Mouse (Mus musculus) forebrain, embryonic 10.5 days (tissue): ENCODE results near the gene Nrxn1. TPM values are rescaled to one million over a fixed set of nuclear protein-coding genes. Genes with fewer than 3 reads are reported as not detected.

Source experiments
- DNase-seq: peaks from one replicate; pipeline ENCODE4 v3.0.0-alpha.2; 2017; ENCODE audit warnings: low spot score; ENCODE audit errors: extremely low spot score
- H3K27ac ChIP-seq: fragments of 300-500 bp; sonication (generic); 2 replicates; pipeline ENCODE4 v1.5.1; 2016; ENCODE audit warnings: mild to moderate bottlenecking
- H3K27me3 ChIP-seq: fragments of 300-500 bp; sonication (generic); 2 replicates; pipeline ENCODE4 v1.6.1; 2016; ENCODE audit warnings: mild to moderate bottlenecking; ENCODE audit not compliant: poor library complexity, severe bottlenecking
- H3K36me3 ChIP-seq: fragments of 300-500 bp; sonication (generic); replicated peaks from 2 replicates; pipeline ENCODE4 v1.6.1; 2016; ENCODE audit warnings: mild to moderate bottlenecking, moderate library complexity
- H3K4me1 ChIP-seq: fragments of 300-500 bp; sonication (generic); 2 replicates; pipeline ENCODE4 v1.6.1; 2016
- H3K4me3 ChIP-seq: fragments of 300-500 bp; sonication (generic); 2 replicates; pipeline ENCODE4 v1.5.1; 2016; ENCODE audit warnings: mild to moderate bottlenecking, moderate library complexity
- H3K9me3 ChIP-seq: fragments of 300-500 bp; sonication (generic); 2 replicates; pipeline ENCODE4 v1.6.1; 2016; ENCODE audit warnings: mild to moderate bottlenecking, moderate library complexity
- WGBS: fragments of 180-500 bp; shearing (Covaris S2); methylation state at CpG from one replicate; pipeline ENCODE4 v1.1.7; 2016; 5-methylcytosine and 5-hydroxymethylcytosine counted together
- polyA plus RNA-seq: library from polyadenylated mRNA; unstranded; fragments of >200 nt; fragmentation: Nextera tagmentation; extraction: Ambion mirVana; gene quantifications from 2 replicates; pipeline ENCODE4 v1.2.1, GENCODE M21; 2016

Gene Nrxn1
- polyA plus RNA-seq, result 4.2 and 4.3 TPM in 2 replicates

DNA sequence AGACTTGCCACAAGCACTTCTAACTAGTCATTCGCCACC is at the start of gene Nrxn1:
TSS of gene Nrxn1 (minus strand) at position 30 of the 39 bp plus-strand sequence.
- peak within 1 kb of the TSS; percentile 52 for H3K4me3 ChIP-seq
- peaks cover 14% of the 10 kb centered on the region for H3K4me1 ChIP-seq
- H3K27ac ChIP-seq, result 0 out of 2 replicates have a peak within 1 kb of the TSS, but pooled peaks have one; percentile 20
- peaks cover 3% of the 10 kb centered on the region; the same call in 1 of the 2 replicates for H3K36me3 ChIP-seq
- H3K9me3 ChIP-seq, result peaks cover 10% of the 10 kb centered on the region
- H3K27me3 ChIP-seq, result peaks cover 13% of the 10 kb centered on the region
- no CpG with 5 or more reads among the region's 1 CpGs for WGBS
- DNase-seq, result no peak

DNA sequence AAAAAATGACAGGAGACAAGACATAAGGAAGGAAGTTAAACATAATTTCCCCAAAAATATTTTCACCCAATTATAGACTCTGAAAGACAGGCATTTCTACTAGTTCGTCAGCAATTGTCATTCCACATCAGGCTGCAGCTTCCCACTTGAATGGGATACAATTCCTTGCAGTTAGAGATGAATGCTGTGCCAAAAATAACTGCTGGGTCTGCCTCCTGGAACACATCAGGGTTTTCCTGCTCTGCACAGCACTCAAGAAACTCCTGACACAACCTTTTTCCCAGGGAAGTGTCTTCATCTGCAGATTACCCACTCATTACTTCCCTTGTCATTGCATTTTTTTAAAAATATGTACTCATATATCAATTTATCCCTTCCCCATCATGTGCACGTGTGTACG is 44.0 kb upstream of the Nrxn1 start:
- no peaks in the 10 kb centered on the region for H3K27me3 ChIP-seq
- WGBS, result 84% methylated on average over 3 of the region's 3 CpGs
- no peak for DNase-seq

DNA sequence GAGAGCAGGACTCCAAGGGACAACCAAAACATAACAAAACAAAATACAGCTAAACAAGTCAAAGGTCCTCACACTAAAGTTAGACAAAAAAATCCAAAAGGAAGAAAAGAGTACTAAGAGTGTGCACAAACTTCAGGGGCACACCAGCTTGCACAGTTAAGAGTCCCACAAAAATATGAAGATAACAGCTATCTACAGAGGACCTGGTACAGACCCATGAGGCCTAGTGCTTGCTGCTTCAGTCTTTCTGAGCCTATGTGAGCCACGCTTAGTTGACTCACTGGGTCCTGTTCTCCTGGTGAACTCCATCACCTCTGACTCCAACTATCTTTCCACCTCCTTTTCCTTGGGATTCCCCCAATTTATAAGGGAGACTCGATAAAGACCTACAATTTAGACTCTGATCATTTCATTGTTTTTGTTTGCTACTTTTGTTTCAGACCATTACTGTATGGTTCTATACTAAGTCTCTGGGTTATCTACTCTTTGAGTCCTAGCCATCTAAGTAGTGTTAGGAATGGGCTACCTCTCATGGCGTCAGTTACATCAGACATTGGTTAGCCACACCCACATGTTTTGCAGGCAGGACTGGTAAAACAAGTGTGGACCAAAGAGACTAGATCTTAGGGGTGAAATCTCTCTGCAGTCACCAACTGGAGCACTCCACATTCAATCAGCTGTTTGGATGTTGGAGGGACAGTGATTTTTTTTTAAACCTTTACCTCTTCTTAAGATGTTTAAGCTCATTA is 20.2 kb upstream of the Nrxn1 start:
- no peaks in the 10 kb centered on the region for H3K36me3 ChIP-seq
- no peak for DNase-seq
- no peak overlapping the region for H3K27ac ChIP-seq
- H3K4me3 ChIP-seq, result no peak overlapping the region
- no peaks in the 10 kb centered on the region for H3K9me3 ChIP-seq
- H3K4me1 ChIP-seq, result no peaks in the 10 kb centered on the region
- no peaks in the 10 kb centered on the region for H3K27me3 ChIP-seq
- WGBS, result 87% methylated on average over 3 of the region's 3 CpGs

More for the DNA sequence above, 44.0 kb upstream of the Nrxn1 start:
- Histone ChIP-seq H3K27ac (no peak overlapping the region), H3K36me3 (no peaks in the 10 kb centered on the region), H3K9me3 (no peaks in the 10 kb centered on the region), H3K4me1 (no peaks in the 10 kb centered on the region), H3K4me3 (no peak overlapping the region)

DNA sequence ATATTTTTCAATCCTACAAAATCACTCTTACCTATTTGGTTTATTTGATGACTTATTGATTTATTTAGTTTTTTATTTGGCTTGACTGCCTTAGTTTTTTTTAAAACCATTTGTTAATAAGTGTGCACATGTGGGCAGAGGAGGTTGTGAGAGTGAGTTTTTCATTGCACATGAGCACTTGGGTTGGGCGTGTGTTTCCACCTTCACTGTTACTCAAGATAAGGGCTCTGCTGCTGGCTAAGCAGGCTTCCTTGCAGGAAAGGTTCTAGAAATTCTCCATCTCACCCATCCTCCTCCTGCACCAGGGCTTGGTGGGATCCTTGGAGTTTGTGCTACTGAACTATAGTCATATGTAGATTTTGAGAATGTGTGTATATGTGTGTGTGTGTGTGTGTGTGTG is 19.2 kb upstream of the Nrxn1 start:
- no peaks in the 10 kb centered on the region for H3K36me3 ChIP-seq
- no peak overlapping the region for H3K4me3 ChIP-seq
- WGBS, result 97% methylated on average over 1 of the region's 1 CpGs

DNA sequence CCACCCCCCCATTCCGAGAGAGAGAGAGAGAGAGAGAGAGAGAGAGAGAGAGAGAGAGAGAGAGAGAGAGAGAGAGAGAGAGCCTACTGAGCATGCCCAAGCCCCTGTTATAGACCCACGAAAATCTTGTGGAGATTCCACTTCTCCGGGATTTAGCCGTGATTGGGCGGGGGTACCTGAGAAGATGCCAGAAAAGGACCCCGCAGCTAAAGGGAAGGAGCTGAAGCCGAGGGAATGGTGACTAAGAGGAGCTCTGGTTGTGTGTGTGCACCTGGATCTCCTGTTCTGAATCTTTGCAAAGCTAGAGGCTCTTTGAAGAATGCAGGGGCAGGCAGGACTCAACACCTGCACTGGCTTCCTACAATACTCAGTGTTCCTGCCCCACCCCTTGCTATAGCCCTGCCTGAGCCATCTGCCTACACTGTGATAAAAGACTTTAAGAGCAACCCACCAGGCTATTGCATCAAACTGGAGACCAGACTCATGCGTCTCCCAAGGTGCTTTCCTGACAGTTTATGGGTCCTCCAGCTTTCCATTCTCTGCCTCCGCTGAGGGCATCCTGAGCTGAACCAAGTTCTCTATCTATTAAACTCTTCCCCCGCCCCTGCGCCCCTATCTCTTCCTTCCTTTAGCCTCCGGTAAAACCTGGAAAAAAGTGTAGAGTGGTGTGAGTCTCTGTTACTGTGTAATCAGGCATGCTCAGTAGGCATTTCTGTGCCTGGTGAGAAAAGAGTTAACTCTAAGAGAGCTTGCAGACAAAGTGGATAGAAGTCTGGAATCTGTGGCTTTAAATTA is 407 bp upstream of the Nrxn1 start:
- H3K4me1 ChIP-seq, result peaks cover 14% of the 10 kb centered on the region
- H3K36me3 ChIP-seq, result peaks cover 1% of the 10 kb centered on the region; the same call in 1 of the 2 replicates
- DNase-seq, result no peak
- H3K27me3 ChIP-seq, result peaks cover 9% of the 10 kb centered on the region
- H3K4me3 ChIP-seq, result peak overlapping the region; percentile 52
- 0 out of 2 replicates have a peak overlapping the region, but pooled peaks have one; percentile 20 for H3K27ac ChIP-seq
- 35% methylated on average over 11 of the region's 12 CpGs for WGBS
- peaks cover 6% of the 10 kb centered on the region for H3K9me3 ChIP-seq

More for the DNA sequence above, 19.2 kb upstream of the Nrxn1 start:
- H3K4me1 ChIP-seq, result no peaks in the 10 kb centered on the region
- H3K27ac ChIP-seq, result no peak overlapping the region
- no peak for DNase-seq
- H3K27me3 ChIP-seq, result no peaks in the 10 kb centered on the region
- H3K9me3 ChIP-seq, result no peaks in the 10 kb centered on the region

DNA sequence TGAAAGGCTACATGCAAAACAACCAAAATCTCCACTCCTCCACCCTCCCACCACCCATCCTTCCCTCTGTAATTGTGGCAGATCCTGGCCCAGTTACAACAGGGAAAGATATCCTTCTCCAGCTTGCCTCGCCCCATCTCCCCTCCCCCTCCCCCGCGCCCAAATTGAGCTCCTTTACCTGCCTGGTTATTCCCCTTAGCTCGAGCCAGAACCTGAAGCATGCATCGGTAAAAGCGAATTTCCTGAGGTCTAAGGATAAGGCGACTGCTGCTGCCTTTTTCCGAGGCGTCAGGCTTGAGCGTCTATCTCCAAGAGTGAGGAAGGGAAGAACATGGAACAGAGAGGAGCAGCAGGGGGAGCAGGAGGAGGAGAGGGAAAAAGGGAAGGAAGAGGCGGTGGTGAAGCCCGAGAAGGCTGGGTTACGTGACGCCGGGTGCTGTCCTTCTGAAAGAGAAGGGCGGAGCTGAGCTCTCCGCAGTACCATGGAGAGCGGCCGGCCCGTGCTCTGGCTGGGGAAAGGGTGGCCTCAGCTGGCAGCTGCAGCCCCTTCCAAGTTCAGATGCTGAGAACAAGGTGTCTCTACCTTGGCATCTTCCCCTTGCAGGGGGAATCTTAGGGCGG is 340 bp downstream of the Nrxn1 start:
- 0 out of 2 replicates have a peak overlapping the region, but pooled peaks have one; percentile 20 for H3K27ac ChIP-seq
- 2% methylated on average over 21 of the region's 21 CpGs for WGBS
- H3K4me3 ChIP-seq, result peak overlapping the region; percentile 52
- H3K4me1 ChIP-seq, result peaks cover 14% of the 10 kb centered on the region
- H3K36me3 ChIP-seq, result peaks cover 6% of the 10 kb centered on the region; the same call in 1 of the 2 replicates
- peaks cover 17% of the 10 kb centered on the region for H3K27me3 ChIP-seq
- H3K9me3 ChIP-seq, result peaks cover 13% of the 10 kb centered on the region
- DNase-seq, result peak; percentile 70

DNA sequence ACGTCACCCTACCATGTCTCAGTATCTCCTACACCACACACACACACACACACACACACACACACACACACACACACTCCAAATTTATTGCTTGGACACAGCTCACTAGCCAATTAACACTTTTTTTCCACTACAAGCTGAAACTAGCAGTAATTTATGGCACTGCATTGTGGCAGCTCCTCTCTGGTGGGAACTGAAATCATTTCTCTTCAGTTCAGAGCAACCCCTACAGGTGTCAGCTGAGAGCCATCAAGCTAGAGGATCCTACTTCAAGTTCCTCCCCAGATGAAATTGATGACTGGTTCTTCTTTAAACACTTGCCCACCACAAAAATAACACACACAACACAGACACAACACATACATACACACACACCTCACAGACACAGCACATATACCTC is 2.2 kb downstream of the Nrxn1 start:
- H3K9me3 ChIP-seq, result peaks cover 14% of the 10 kb centered on the region
- H3K4me3 ChIP-seq, result no peak overlapping the region
- DNase-seq, result no peak
- H3K27me3 ChIP-seq, result peaks cover 17% of the 10 kb centered on the region
- H3K36me3 ChIP-seq, result peaks cover 7% of the 10 kb centered on the region; the same call in 1 of the 2 replicates
- peaks cover 14% of the 10 kb centered on the region for H3K4me1 ChIP-seq
- H3K27ac ChIP-seq, result no peak overlapping the region
- WGBS, result 86% methylated on average over 1 of the region's 1 CpGs

DNA sequence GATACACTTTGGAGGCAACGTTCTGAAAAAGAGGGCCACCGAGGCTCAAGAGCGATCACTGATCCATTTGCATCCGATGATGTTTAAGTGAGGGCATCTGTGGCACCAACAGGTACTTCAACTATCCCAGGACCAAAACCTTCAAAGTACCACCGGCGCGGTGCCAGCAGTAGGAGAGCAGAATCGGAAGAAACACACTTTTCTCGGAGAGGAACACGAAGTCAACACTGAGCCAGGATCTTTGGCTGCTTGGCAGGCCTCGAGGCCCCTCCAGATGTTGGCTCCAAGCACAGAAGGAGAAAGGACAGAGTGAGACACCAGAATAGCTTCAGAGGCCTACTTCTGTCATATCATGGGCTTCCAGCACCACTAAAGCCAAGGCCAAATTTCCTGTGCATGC is 3.9 kb downstream of the Nrxn1 start:
- Histone ChIP-seq H3K4me1 (peaks cover 14% of the 10 kb centered on the region), H3K36me3 (peaks cover 7% of the 10 kb centered on the region; the same call in 1 of the 2 replicates), H3K27me3 (peaks cover 17% of the 10 kb centered on the region), H3K27ac (no peak overlapping the region), H3K9me3 (peaks cover 14% of the 10 kb centered on the region), H3K4me3 (no peak overlapping the region)
- 86% methylated on average over 11 of the region's 11 CpGs for WGBS
- DNase-seq, result no peak

DNA sequence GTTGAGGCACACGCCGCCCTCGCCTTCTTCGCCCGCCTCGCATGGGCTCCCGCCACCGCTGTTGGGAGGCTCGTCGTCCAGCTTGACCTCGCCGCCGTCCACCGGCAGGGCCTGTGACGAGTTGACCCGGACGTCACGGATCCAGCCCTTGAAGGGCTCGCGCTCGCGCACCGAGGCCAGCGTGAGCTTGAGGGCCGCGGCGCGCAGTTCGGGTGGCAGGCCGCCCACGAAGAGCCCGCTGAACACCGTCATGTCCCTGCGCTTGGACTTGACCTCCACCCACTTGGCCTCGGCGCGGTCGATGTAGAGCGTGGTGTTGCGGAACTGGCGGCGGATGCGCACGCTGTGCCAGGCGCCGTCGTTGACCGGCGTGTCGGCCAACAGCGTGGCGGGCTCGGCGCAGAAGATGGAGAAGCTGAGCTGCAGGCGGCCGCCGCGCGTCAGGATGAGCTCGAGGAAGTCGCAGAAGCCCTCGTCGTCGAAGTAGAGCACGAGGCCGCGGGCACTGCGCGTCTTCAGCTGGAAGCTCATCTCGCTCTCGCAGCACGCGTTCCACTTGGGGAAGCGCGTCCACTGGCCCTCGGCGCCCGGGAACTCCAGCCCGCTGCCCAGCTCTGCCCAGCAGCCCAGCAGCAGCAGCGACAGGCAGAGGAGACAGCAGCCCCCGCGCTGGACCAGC is 4.7 kb downstream of the Nrxn1 start:
- 76% methylated on average over 82 of the region's 82 CpGs for WGBS
- Histone ChIP-seq H3K27ac (no peak overlapping the region), H3K9me3 (peaks cover 14% of the 10 kb centered on the region), H3K36me3 (peaks cover 7% of the 10 kb centered on the region; the same call in 1 of the 2 replicates), H3K4me1 (peaks cover 11% of the 10 kb centered on the region), H3K4me3 (no peak overlapping the region), H3K27me3 (peaks cover 12% of the 10 kb centered on the region)
- DNase-seq, result no peak

DNA sequence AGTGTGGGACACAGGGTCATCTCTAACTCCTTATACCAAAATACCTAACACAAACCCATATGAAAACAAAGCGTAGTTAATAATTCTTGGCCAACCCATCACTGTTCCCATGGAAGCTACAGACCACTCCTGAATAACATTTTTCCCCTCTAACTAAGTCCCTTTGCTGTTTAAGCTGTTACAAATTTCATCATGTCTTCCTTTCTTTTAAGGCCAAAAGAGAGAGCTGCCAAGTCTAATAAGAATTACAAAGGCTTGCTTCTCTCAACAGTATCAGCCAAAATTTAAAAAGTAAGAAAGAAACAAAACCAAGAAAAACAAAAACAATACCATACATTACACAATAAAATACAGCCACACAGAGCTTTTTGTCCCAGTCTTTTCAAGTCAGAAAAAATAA is 6.5 kb downstream of the Nrxn1 start:
- Histone ChIP-seq H3K9me3 (peaks cover 14% of the 10 kb centered on the region), H3K27me3 (peaks cover 11% of the 10 kb centered on the region), H3K36me3 (peaks cover 7% of the 10 kb centered on the region; the same call in 1 of the 2 replicates), H3K4me1 (no peaks in the 10 kb centered on the region), H3K4me3 (no peak overlapping the region), H3K27ac (no peak overlapping the region)
- 97% methylated on average over 1 of the region's 1 CpGs for WGBS
- DNase-seq, result no peak

DNA sequence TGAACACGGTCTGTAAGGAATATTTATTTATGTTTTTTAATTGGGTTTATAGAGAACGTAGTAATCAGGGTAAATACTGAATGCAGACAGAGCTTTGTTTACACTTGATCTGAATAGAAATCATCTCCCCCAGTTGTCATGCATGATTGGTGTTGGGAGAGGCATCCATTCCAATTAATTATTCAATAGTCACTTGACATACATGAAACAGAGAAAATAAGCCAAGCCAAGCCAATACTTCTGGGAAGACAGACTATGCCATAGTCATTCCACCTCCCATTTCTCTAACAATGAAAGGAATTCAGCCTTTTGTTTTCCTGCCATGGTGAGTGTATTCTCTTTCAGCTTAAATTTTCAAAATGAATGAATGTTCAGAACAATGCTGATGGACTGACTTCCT is 7.5 kb downstream of the Nrxn1 start:
- Histone ChIP-seq H3K27ac (no peak overlapping the region), H3K27me3 (peaks cover 11% of the 10 kb centered on the region), H3K4me3 (no peak overlapping the region), H3K4me1 (no peaks in the 10 kb centered on the region), H3K36me3 (peaks cover 7% of the 10 kb centered on the region; the same call in 1 of the 2 replicates), H3K9me3 (peaks cover 14% of the 10 kb centered on the region)
- 86% methylated on average over 2 of the region's 2 CpGs for WGBS
- no peak for DNase-seq

DNA sequence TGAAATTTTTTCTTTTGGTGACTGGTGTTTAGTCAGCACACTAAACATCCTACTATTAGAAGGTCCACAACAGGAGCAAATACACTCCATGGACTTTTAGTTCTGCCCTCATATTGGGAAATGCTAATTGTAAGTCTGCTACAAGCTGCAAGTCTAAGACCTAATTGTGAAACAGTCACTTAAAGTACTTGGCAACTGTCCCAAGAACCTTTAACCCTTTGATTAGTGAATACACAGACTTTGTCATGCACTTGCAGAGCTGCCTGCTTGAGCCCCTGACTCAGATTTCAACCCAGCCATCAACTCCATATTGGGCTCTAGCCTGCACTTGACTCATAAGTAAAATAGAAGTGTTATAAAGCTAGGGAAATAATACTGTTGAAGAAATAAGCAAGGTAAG is 13.8 kb downstream of the Nrxn1 start:
- no peak overlapping the region for H3K4me3 ChIP-seq
- peaks cover 9% of the 10 kb centered on the region for H3K4me1 ChIP-seq
- no peak overlapping the region for H3K27ac ChIP-seq
- no peak for DNase-seq
- no peaks in the 10 kb centered on the region for H3K36me3 ChIP-seq
- H3K27me3 ChIP-seq, result peaks cover 42% of the 10 kb centered on the region
- no peaks in the 10 kb centered on the region for H3K9me3 ChIP-seq
